Mouse (Mus musculus) kidney, adult 2 months (tissue): Measurements from ENCODE around the gene Samd4b. TPM values are rescaled to one million over a fixed set of nuclear protein-coding genes. Genes with fewer than 3 reads are reported as not detected.
A peak's percentile ranks its signal among the peaks of the same experiment; 100 is the strongest.

ENCODE experiments used
- DNase-seq: peaks from one replicate; pipeline ENCODE4 v3.0.0; 2021
- H3K27ac ChIP-seq: fragments of 200-500 bp; 2 replicates; pipeline ENCODE4 v1.5.1; 2012; ENCODE audit warnings: low read depth, low read length, control low read depth, inconsistent platforms; ENCODE audit not compliant: insufficient read depth
- H3K27me3 ChIP-seq: fragments of 200-500 bp; replicated peaks from 2 replicates; pipeline ENCODE4 v1.6.1; 2012; ENCODE audit warnings: mild to moderate bottlenecking, moderate library complexity, low read length, inconsistent platforms; ENCODE audit not compliant: control insufficient read depth, insufficient read depth
- H3K36me3 ChIP-seq: fragments of 200-500 bp; 2 replicates; pipeline ENCODE4 v1.6.1; 2012; ENCODE audit warnings: mild to moderate bottlenecking, moderate library complexity, low read length, inconsistent platforms; ENCODE audit not compliant: control insufficient read depth, insufficient read depth
- H3K4me1 ChIP-seq: fragments of 200-500 bp; 2 replicates; pipeline ENCODE4 v1.6.1; 2011; ENCODE audit warnings: low read length; ENCODE audit not compliant: control insufficient read depth, insufficient read depth
- H3K4me3 ChIP-seq: fragments of 200-500 bp; 2 replicates; pipeline ENCODE4 v1.5.1; 2011; ENCODE audit warnings: mild to moderate bottlenecking, low read depth, low read length, control low read depth; ENCODE audit not compliant: insufficient read depth
- CTCF ChIP-seq: fragments of 200-500 bp; conservative IDR thresholded peaks from 2 replicates; pipeline ENCODE4 v1.5.1; 2011; ENCODE audit warnings: low read depth, mild to moderate bottlenecking, control low read depth, low read length, moderate library complexity, mixed read lengths; ENCODE audit not compliant: insufficient read depth, insufficient read length
- POLR2A ChIP-seq: fragments of 200-500 bp; IDR thresholded peaks from one replicate; pipeline ENCODE4 v1.6.1; 2011; ENCODE audit warnings: low read depth, low read length, control low read depth
- WGBS: fragments of 180-500 bp; shearing (Covaris S2); methylation state at CpG from one replicate; pipeline ENCODE4 v1.1.7; 2018; 5-methylcytosine and 5-hydroxymethylcytosine counted together
- polyA plus RNA-seq: library from polyadenylated mRNA; depleted of rRNA; stranded (reverse); fragments of >200 nt; gene quantifications from 2 replicates; pipeline ENCODE4 v1.2.3, GENCODE M21; 2012

The Samd4b gene
- polyA plus RNA-seq, 1 experiment = 67.0 TPM

DNA sequence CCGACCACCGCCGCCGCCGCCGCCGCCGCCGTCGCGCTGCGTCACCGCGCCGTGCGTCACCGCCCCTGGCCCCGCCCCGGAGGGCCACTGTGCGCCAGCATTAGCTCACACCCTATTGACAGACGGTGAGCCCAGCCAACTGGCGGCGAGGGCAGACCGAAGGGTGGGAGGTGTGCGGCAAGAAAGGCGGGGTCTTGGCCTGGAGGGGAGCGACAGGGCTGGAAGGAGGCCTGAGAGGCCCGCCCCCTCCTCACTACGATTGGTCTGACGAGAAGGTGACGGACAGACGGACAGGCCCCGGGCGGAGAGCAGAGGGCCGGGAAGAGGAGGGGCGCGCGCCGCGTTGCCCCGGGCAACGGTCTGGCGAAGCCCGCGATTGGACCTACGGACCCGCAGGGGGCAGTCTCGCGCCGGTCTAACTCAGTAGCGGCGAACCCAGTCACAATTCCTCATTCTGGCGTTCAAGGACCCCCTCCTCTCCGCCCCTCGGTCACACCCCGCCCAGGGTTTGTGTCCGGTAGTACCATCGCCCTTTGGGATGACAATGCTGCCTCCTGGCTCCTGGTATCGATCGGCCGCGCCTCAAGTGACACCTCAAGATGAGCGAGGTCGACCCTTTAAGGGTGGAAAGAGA is 161.6 kb downstream of the Samd4b start:
- H3K27ac ChIP-seq = peak overlapping the region; percentile 68
- peaks cover 3% of the 10 kb centered on the region; the same call in 1 of the 2 replicates for H3K4me1 ChIP-seq
- no peaks in the 10 kb centered on the region for H3K36me3 ChIP-seq
- TF ChIP-seq CTCF (peak; percentile 64), POLR2A (no peak)
- DNase-seq = peak; percentile 100
- peak overlapping the region; percentile 94 for H3K4me3 ChIP-seq
- no peaks in the 10 kb centered on the region for H3K27me3 ChIP-seq
- under 1% methylated on average over 56 of the region's 64 CpGs for WGBS

GRCm38 (mm10) chr7:28435660-28436259 is 162.2 kb downstream of the Samd4b start:
- Histone ChIP-seq H3K4me3 (peak overlapping the region; percentile 94), H3K4me1 (peaks cover 3% of the 10 kb centered on the region; the same call in 1 of the 2 replicates), H3K27ac (no peak overlapping the region), H3K27me3 (no peaks in the 10 kb centered on the region), H3K36me3 (no peaks in the 10 kb centered on the region)
- no peak for DNase-seq
- TF ChIP-seq CTCF = no peak
- TF ChIP-seq POLR2A = no peak
- WGBS = 20% methylated on average over 55 of the region's 70 CpGs

- 92% methylated on average over 2 of the region's 2 CpGs for WGBS
- Histone ChIP-seq H3K36me3 (no peaks in the 10 kb centered on the region), H3K27ac (no peak overlapping the region), H3K4me1 (peaks cover 8% of the 10 kb centered on the region; the same call in 1 of the 2 replicates), H3K27me3 (no peaks in the 10 kb centered on the region), H3K4me3 (no peak overlapping the region)
- DNase-seq = no peak
- no peak for TF ChIP-seq CTCF
Measured at GRCm38 (mm10) chr7:28432252-28432651, 165.7 kb downstream of the Samd4b start.

DNA sequence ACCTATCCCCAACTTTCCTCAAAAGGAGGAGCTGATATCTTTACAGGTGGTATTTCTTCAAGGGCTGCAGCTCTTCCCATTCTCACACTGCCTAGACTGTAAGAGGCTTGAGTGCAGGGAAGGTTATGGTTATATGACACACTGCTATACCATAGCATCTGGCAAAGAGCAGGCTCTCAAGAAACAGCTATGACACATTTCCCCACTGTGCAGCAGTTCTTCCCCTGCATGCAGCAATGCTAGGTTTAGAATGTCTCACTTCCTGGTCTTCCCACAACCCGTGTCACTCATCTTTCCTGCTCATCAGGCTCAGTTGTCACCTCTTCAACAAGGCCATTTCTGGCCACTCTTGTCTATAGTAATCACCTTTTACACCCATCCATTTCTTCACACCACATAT is 167.4 kb downstream of the Samd4b start:
- Histone ChIP-seq H3K4me1 (peaks cover 10% of the 10 kb centered on the region; the same call in 1 of the 2 replicates), H3K27ac (no peak overlapping the region), H3K27me3 (no peaks in the 10 kb centered on the region), H3K36me3 (no peaks in the 10 kb centered on the region), H3K4me3 (no peak overlapping the region)
- 62% methylated on average over 1 of the region's 1 CpGs for WGBS
- no peak for TF ChIP-seq POLR2A
- TF ChIP-seq CTCF = no peak
- DNase-seq = no peak

DNA sequence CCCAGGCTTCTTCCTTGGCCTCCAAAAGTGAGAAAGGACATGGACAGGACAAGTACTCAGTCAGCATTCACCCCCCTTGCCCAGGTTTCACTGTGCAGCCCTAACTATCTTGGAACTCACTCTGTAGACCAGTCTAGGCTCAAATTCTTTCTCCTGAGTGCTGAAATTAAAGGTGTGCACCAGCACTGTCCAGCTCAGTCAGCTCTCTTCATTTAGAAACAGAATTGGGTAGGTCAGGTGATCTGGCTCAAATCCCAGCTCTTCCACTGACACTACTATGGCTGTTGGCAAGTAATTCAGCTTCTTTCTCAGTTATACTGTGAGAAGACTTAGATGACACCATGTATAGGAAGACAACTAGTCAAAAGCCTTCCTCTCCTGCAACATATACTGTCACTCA is 170.2 kb downstream of the Samd4b start:
- Histone ChIP-seq H3K36me3 (no peaks in the 10 kb centered on the region), H3K27ac (no peak overlapping the region), H3K27me3 (no peaks in the 10 kb centered on the region), H3K4me3 (no peak overlapping the region), H3K4me1 (peaks cover 10% of the 10 kb centered on the region; the same call in 1 of the 2 replicates)
- DNase-seq = peak; percentile 55
- TF ChIP-seq POLR2A (no peak), CTCF (no peak)

DNA sequence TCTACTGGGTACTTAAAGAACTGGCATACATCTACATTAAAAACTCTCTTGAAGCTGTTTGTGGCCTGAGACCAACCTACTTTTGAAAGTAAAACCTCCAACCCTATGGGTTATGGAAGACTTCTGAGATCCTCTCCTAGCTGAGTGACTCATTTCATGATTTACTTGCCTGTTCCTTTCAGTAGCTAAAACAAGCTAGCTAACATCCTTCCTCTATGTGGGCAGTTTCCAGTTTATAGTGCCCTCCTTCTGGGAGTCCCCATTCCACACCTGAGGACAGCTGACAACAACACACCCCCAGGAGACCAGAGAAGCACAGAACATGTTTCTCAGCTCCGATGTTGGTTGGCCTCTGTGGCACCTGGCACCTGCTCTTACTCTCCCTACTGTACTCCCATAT is 174.9 kb downstream of the Samd4b start:
- Histone ChIP-seq H3K4me3 (no peak overlapping the region), H3K27me3 (no peaks in the 10 kb centered on the region), H3K4me1 (peaks cover 13% of the 10 kb centered on the region; the same call in 1 of the 2 replicates), H3K27ac (no peak overlapping the region), H3K36me3 (no peaks in the 10 kb centered on the region)
- 90% methylated on average over 1 of the region's 1 CpGs for WGBS
- DNase-seq = no peak
- no peak for TF ChIP-seq POLR2A
- TF ChIP-seq CTCF = no peak

DNA sequence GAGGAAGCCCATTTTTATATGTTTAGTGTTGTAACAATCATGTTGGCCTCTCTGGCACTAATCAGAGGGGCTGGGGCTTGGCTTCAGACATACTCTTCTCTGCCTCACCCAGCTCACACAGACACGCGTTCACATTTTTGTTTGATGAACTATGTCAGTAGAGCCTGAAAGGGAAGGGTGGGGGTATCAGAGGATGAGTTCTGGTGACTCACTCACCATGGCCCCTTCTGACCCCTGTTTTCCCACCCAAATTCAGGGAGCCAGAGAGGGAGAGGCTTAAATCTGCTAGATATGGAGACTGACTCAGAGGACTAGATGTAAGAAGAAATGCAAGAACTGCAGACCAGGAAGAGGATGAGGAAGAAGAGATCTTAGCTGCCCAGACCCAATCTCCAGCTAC is 178.5 kb downstream of the Samd4b start:
- H3K27me3 ChIP-seq = no peaks in the 10 kb centered on the region
- WGBS = 88% methylated on average over 2 of the region's 2 CpGs

More for the DNA sequence above, 178.5 kb downstream of the Samd4b start:
- Histone ChIP-seq H3K4me1 (0 out of 2 replicates have a peak, but pooled peaks cover 4% of the 10 kb centered on the region), H3K36me3 (no peaks in the 10 kb centered on the region), H3K27ac (peak overlapping the region; percentile 65; the same call in 1 of the 2 replicates), H3K4me3 (no peak overlapping the region)
- no peak for DNase-seq
- TF ChIP-seq POLR2A = no peak
- no peak for TF ChIP-seq CTCF
